Mouse (Mus musculus): Measurements from ENCODE around the gene Gm9573. TPM values are rescaled to one million over a fixed set of nuclear protein-coding genes. Genes with fewer than 3 reads are reported as not detected.

Gene Gm9573
- total RNA-seq (2021) (not detected), polyA plus RNA-seq (2012; rRNA removed) (not detected in 2 replicates)
- long read RNA-seq, result 0 reads

DNA sequence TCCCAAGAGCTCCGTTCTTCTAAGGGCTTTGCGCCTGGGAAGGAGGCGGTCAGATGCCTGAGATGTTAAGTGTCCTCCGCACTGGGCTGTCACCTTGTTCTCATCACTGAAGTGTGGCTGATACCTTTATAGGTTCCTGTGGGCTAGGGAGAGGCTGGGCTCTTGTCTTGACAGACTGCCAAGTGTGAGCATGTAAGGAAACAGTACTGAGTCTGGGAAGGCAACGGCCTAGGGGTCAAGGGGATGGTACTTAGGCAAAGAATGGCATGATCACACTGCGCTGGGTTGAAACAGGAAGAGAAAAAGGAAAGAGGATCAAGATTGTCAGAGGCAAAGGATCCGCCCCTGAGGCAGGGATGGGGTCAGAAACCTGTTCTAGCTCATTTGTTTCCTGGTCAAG is at the start of gene Gm9573:
Gene Gm9573, minus strand, starts transcription at position 101 of the 400 bp plus-strand sequence.
- no peak for DNase-seq

- peak; percentile 89 for DNase-seq
Measured at GRCm38 (mm10) chr17:35673416-35674035, 47.1 kb upstream of the Gm9573 start, which contains the start of gene Gtf2h4. Gene Gtf2h4 (minus strand): TSS chr17:35673739.

- DNase-seq, result no peak
Measured at GRCm38 (mm10) chr17:35672527-35672926, 46.1 kb upstream of the Gm9573 start.

GRCm38 (mm10) chr17:35671846-35672245 is 45.4 kb upstream of the Gm9573 start:
- DNase-seq, result no peak

- no peak for DNase-seq
Measured at GRCm38 (mm10) chr17:35669731-35670130, 43.3 kb upstream of the Gm9573 start.

DNA sequence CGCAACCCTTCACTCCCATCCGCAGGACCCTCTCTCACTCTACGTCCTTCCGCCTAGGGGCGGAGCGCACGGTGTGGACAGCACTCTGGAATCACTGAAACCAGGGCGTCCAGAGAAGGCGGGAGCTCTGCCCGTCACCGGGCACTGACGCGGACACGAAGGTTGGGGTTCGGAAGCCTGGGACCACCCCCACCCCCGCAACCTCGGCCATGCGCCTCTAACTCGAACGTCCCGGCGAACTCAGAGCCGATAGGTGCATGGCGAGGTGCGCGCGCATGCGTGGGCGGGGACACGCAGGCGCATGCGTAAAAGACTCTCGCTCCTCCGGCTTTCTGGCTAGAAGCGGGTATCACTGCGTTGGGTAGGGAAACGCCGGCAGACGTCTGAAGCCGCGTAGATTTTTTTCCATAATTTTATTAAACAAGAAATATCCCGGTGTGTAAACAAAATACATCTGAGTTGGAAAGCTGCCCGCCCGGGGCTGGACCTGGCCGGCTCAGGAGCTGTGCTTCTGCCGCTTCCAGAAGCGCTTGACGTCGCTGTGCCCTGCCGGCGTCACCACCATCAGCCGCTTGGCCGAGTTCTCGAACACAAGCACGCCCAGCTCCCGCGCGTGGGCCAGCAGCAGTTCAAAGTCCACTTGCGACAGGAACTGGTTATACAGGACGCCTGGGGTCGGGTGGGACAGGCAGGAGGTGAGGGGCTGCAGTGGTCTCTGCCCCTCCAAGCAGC is 41.1 kb upstream of the Gm9573 start, which contains the start of gene Vars2:
Gene Vars2, minus strand, starts transcription at position 259 of the 732 bp plus-strand sequence.
- peak; percentile 97 for DNase-seq

GRCm38 (mm10) chr17:35666851-35667256 is 40.4 kb upstream of the Gm9573 start:
- no peak for DNase-seq

DNA sequence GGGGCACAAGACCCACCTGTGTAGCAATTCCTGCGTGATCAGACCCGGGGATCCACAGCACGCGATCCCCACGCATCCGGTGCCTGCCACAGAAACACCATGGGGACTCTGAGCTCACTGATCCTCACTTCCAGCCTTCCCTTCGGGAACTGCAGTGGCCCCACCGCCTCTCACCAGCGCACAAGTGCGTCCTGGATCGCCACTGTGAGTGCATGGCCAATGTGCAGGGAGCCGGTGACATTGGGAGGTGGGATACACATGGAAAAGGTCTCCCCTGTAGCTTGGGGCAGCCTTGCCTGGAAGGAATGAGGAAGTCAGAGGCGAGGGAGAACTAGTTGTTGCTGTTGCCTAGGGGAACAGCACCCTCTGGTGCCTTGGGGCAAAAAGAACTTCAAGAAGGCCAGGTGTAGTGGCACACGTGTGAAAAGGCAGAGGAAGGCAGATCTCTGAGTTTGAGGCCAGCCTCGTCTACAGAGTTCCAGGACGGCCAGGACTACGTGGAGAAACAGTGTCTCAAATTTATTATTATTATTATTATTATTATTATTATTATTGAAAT is 39.6 kb upstream of the Gm9573 start:
- peak; percentile 26 for DNase-seq

- no peak for DNase-seq
Measured at GRCm38 (mm10) chr17:35653086-35653485, 26.6 kb upstream of the Gm9573 start.

DNA sequence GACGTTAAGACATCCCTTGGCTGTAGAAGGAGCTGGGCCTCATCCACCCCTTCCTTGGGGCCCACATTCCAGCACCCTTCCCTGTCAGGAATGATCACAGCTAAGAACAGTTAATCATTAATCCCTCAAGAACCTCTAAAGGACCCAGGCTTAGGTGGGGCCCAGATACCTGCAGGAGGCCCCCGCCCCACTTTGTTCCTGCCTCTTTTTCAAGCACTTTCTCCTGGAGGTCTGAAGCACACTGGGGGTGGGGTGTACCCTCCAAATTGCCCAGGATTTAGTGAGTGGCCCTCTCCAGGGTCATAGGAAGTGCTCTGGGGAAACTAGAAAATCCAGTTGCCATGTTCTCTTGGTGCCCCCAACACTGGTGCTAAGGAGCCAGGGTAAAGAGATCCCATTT is 23.0 kb upstream of the Gm9573 start:
- DNase-seq, result no peak

DNA sequence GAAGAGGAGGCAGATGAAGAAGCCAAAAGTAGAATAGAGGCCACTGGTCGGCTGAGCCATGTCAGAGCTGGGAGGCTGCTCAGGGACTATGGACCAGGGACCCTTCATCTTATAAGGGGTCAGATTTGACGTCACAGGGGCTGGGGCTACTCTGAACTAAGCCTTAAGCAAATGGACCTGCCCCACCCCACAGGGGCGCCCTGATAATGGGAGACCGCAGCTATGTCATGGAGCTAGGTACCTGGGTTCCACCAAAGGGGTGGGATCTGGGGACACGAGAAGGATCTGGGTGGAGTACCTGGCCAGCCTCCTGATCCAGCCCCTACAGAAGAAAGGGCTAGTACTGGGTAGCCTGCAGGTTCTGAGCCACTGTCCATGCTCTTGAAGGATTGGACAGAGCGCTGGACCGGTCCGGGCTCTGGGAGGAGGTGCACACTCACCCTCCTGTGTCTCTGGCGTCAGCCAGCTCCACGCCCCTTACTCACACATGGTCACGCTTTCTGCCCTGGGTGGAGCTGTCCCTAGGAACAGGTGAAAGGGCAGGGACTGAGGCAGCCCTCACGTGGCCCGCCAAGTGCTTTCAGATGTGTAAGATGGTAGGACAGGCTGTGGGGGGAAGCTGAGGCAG is 17.3 kb upstream of the Gm9573 start, which contains the start of gene Mucl3:
Gene Mucl3, minus strand, starts transcription at position 87 of the 628 bp plus-strand sequence.
- DNase-seq, result no peak

GRCm38 (mm10) chr17:35639352-35639751 is 12.9 kb upstream of the Gm9573 start:
- DNase-seq, result no peak

DNA sequence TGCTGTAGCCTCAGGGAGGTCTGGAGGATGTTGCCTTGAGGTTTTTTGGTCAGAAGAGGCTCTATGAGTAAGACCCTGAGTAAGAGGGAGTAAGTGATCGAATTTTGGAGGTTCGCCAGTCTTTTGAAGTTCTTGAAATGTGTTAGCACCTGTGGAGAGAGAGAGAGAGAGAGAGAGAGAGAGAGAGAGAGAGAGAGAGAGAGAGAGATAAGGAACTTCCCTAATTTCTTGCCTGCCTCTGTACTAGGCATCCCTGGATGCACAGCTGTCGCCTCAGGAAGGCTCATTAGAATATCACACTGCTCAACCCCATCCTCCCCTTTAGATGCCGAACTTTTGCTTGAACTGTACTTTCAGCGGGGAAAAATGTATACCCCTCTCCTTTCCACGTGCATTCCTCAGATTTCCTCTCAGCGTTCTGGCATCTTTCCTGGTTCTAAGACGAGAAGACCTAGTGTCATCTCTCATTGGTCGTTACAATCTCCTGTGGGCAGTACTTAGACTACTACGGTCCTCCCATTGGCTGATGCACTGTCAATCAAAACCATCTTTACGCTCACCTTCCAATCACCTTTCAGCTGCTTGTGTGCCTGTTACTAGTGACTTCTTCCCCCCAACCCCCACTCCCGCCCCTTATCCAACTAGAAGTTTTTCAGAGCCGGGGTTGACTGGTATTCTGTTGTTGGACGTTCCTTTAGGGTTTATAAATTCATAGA is 12.2 kb upstream of the Gm9573 start:
- peak; percentile 63 for DNase-seq

DNA sequence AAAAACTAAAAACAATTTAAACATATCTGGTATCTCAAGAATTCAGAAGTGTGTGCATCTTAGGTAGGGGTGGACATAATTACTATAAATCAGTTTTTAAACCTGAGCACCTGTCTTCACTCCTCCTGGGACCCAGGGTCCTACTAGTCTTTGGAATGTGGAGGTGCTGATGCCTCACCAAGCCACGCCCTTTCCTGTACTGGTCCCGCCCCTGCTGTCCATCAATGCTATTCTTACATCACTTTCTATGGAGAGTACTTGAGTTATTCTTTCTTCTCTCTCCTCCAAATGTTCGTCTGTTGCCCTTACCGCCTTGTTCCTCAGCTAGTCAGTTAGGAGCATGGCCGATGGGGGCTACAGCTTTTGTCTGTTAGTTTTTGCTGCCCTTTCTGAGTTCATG is 9.9 kb upstream of the Gm9573 start:
- no peak for DNase-seq

DNA sequence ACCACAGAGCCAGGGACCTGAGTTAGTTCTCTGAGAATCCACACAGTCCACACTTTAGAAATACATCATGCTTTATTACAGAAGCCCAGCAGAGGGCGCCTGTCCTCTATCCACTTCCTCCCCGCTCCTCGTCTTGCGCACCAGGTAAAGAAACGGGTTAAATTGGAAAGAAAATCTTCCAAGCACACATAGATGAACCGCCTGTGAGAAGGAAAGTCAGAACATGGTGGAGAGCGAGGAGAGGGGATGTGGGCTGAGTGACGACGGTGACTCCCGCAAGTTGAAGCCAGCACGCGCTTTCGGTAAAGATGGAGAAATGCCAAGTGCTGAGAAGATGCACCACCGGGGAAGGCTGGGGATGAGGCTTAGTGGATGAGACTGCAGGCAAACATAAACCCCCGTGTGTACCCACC is 9.3 kb upstream of the Gm9573 start:
- DNase-seq, result peak; percentile 72

DNA sequence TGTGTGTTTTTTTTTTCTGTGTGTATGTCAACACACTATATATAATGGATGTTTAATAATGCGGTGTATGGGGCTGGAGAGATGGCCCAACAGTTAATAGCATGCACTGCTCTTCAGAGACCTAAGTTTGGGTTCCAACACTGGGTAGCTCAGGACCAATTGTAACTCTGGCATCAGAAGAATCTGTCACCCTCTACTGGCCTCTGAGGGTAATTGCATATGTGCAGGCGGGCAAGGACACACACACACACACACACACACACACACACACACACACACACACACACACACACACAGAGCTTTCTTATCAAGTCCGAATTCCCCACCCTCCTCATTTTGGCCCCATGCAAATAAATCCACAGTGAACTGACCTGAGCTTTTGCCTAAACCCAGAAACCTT is 8.8 kb upstream of the Gm9573 start:
- no peak for DNase-seq

DNA sequence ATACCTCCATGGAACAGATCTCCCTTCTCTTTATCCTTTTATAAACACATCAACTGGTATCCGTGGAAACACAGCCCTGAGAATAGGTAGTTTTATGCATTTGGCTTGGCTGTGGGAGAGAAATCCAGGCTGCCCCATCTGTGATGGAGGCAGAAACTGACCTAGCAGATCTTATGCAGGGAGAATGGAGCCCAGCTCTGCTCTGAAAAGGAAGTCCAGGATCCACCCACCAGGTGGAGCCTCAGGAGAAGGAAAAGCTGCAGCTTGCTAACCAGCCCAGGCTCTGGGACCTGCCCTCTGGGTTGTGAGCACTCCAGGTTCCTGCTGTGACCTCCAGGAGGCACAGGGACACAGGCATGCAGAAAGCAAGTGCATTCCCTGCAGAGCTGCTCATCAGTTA is 7.6 kb upstream of the Gm9573 start:
- no peak for DNase-seq

DNA sequence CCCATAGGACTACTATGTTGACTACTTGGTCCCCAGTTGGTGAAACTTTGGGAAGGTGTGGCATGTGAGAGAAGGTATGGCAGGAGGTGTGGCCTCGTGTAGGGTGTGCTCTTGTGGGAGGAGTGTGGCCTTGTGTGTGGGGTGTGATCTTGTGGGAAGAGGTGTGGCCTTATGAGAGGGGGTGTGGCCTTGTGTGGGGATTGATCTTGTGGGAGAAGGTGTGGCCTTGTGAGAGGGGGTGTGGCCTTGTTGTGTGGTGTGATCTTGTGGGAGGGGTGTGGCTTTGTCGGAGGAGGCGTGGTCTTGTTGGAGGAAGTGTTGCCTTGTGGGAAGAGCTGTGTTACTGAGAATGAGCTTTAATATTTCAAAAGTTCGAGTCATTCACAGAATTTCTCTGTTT is 9.3 kb downstream of the Gm9573 start:
- DNase-seq, result no peak

DNA sequence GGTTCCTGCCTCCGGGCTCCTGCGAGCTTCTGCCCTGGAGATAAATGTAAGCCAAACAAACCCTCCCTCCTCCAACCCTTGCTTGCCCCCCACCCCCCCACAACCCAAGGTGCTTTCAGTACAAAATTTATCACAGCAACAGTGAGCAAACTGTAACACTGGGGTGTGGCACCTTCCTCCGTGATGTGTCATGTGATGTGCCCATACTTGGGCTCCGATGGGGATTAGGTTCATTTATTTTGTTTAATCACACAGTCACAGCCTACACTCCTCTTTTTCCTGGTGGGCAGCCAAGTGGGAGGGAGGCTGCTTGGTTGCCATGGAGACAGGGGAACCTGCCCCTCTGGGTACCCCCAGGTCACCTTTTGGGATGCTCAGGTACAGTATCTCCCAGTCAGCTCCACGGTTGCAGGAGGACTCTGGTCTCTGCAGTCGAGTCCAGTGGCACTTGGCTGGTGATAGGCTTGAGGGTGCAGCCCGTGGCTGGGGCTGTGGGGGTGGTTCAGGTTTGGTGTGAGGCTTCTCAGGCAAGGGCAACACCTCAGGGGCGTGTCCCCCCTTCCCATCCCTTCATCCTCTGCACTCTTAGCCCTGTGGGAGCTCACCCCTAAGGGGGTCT is 24.6 kb downstream of the Gm9573 start:
- DNase-seq, result no peak

DNA sequence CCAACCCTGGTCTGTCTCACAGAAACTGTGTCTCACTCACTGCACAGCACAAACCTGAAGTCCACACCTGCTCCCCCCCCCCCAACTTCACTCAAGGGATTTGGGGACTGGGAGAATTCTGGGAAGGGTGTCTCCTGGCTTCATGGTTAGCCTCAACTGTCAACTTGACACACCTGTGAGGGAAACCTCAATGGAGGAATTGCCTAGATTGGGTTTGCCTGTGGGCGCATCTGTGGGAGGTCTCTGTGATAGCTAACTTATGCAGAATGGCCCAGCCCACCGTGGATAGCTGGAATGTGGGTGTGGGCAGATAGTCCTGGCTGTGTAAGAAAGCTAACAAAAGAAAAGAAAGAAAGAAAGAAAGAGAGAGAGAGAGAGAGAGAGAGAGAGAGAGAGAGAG is 25.2 kb downstream of the Gm9573 start, which contains the start of gene Sfta2:
Gene Sfta2, plus strand, starts transcription at position 301 of the 400 bp plus-strand sequence.
- DNase-seq, result no peak

DNA sequence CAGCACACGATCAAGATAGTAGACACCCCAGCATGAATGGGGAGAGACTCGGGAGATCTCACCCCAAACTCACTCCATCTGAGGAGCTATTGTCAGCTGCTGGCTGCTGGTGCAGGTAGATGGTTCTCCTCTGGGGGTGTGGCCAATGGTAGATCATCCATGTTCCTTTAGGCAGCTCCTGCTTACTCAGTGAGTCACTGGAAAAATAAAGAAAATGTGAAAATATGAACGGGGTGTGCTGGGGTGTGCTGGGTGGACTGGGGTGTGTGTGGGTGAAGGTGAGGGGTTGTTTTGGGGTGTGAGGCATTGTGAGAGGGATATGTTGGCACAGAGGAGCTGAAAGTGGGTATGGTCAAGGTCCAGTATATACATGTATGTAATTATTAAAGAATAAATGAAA is 29.0 kb downstream of the Gm9573 start:
- no peak for DNase-seq

Data from adrenal gland, adult 2 months (tissue).